16 mouse cellular contexts compared by ENCODE assay signal in the genomic region with DNA sequence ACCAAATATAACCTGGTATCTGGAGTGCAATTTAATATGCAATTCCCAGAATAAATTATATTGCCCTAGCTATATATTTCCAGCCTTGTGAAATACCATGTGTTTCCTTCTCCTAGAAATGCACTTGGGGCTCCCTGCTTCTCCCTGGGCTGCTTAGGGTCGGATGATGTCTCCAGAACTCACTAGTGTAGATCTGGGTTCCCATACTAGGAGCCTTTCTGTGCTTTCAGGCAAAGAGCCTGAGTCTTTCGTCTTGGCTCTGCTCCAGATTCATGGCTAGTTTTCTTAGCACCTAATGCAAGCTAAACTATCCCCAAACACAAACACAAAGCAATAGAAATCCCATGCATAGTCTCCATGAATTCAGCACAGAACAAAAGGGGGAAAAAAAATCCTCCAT.
DNase-seq lines count a peak whose midpoint lies in the region; ATAC-seq and TF ChIP-seq lines count a peak whose summit lies in the region.
"Had no signal": no experiment of that assay in that cellular context is flagged by ENCODE, and none has a peak within 500 bp of the region (broad histone marks: within the 10 kb centered on the region; RNA-seq: fewer than 3 reads in every experiment).

No protein-coding gene starts in this region.

- H3K4me2 ChIP-seq in embryonic facial prominence, embryonic 14.5 days (ENCODE audit: low read depth, low read length) = no peak overlapping the region
- no peak overlapping the region for H3K4me2 ChIP-seq in limb, embryonic 13.5 days (replicated peaks)
- H3K4me2 ChIP-seq in limb, embryonic 14.5 days (replicated peaks; ENCODE audit: low read depth, low read length, severe bottlenecking) = no peak overlapping the region
- H3K4me2 ChIP-seq: forebrain, embryonic 15.5 days; heart, embryonic 13.5 days had no signal

- 52% methylated on average over 2 of the region's 2 CpGs for WGBS in embryonic facial prominence, embryonic 14.5 days
- WGBS in embryonic facial prominence, embryonic 10.5 days = 68% methylated on average over 2 of the region's 2 CpGs
- WGBS in limb, embryonic 13.5 days = 30% methylated on average over 2 of the region's 2 CpGs
- WGBS in limb, embryonic 10.5 days = 38% methylated on average over 2 of the region's 2 CpGs
- WGBS in limb, embryonic 14.5 days = 24% methylated on average over 2 of the region's 2 CpGs

- H3K4me1 ChIP-seq in embryonic facial prominence, embryonic 14.5 days (ENCODE audit: control insufficient read depth, insufficient read depth, low read length) = 0 out of 2 replicates have a peak, but pooled peaks cover 7% of the 10 kb centered on the region
- peaks cover 17% of the 10 kb centered on the region for H3K4me1 ChIP-seq in embryonic facial prominence, embryonic 10.5 days
- peaks cover 22% of the 10 kb centered on the region for H3K4me1 ChIP-seq in limb, embryonic 13.5 days
- H3K4me1 ChIP-seq in limb, embryonic 10.5 days = peaks cover 9% of the 10 kb centered on the region
- H3K4me1 ChIP-seq in limb, embryonic 14.5 days (ENCODE audit: control insufficient read depth, insufficient read depth, low read length) = peaks cover 3% of the 10 kb centered on the region; the same call in 1 of the 2 replicates
- H3K4me1 ChIP-seq: forebrain, embryonic 15.5 days had no signal

- TF ChIP-seq POLR2A in limb, embryonic 14.5 days (IDR thresholded peaks at IDR 0.05; ENCODE audit: borderline replicate concordance, extremely low read depth, insufficient read depth, insufficient read length) = no peak

- H3K9me3 ChIP-seq in embryonic facial prominence, embryonic 14.5 days (ENCODE audit: control insufficient read depth, low read length) = no peaks in the 10 kb centered on the region
- H3K9me3 ChIP-seq in embryonic facial prominence, embryonic 10.5 days = no peaks in the 10 kb centered on the region
- no peaks in the 10 kb centered on the region for H3K9me3 ChIP-seq in limb, embryonic 13.5 days
- H3K9me3 ChIP-seq in limb, embryonic 10.5 days (replicated peaks) = no peaks in the 10 kb centered on the region
- no peaks in the 10 kb centered on the region for H3K9me3 ChIP-seq in limb, embryonic 14.5 days (ENCODE audit: control insufficient read depth, low read length)
- H3K9me3 ChIP-seq: forebrain, embryonic 15.5 days; heart, embryonic 13.5 days had no signal

- no peak overlapping the region for H3K4me3 ChIP-seq in embryonic facial prominence, embryonic 14.5 days (ENCODE audit: low read depth, low read length)
- H3K4me3 ChIP-seq in embryonic facial prominence, embryonic 10.5 days = no peak overlapping the region
- no peak overlapping the region for H3K4me3 ChIP-seq in limb, embryonic 13.5 days
- H3K4me3 ChIP-seq in limb, embryonic 10.5 days = no peak overlapping the region
- no peak overlapping the region for H3K4me3 ChIP-seq in limb, embryonic 14.5 days (replicated peaks; ENCODE audit: low read length)
- H3K4me3 ChIP-seq: forebrain, embryonic 15.5 days; heart, embryonic 13.5 days had no signal

- H3K27ac ChIP-seq in embryonic facial prominence, embryonic 14.5 days (replicated peaks; ENCODE audit: low read depth, low read length) = no peak overlapping the region
- no peak overlapping the region for H3K27ac ChIP-seq in embryonic facial prominence, embryonic 10.5 days (replicated peaks)
- H3K27ac ChIP-seq in limb, embryonic 13.5 days = no peak overlapping the region
- H3K27ac ChIP-seq in limb, embryonic 10.5 days = no peak overlapping the region
- H3K27ac ChIP-seq in limb, embryonic 14.5 days (replicated peaks; ENCODE audit: low read depth, low read length) = no peak overlapping the region
- H3K27ac ChIP-seq: forebrain, embryonic 15.5 days; heart, embryonic 13.5 days had no signal

- no peak overlapping the region for H3K9ac ChIP-seq in embryonic facial prominence, embryonic 14.5 days (ENCODE audit: low read depth, low read length)
- H3K9ac ChIP-seq in limb, embryonic 13.5 days = no peak overlapping the region
- H3K9ac ChIP-seq in limb, embryonic 14.5 days (ENCODE audit: low read depth, low read length, severe bottlenecking) = no peak overlapping the region
- H3K9ac ChIP-seq: forebrain, embryonic 15.5 days; heart, embryonic 13.5 days had no signal

- no peaks in the 10 kb centered on the region for H3K27me3 ChIP-seq in embryonic facial prominence, embryonic 14.5 days (replicated peaks; ENCODE audit: control insufficient read depth, insufficient read depth, low read length)
- H3K27me3 ChIP-seq in embryonic facial prominence, embryonic 10.5 days (replicated peaks; ENCODE audit: low read depth, poor library complexity, severe bottlenecking) = no peaks in the 10 kb centered on the region
- no peaks in the 10 kb centered on the region for H3K27me3 ChIP-seq in limb, embryonic 13.5 days
- H3K27me3 ChIP-seq in limb, embryonic 10.5 days (ENCODE audit: low read depth, poor library complexity, severe bottlenecking) = no peaks in the 10 kb centered on the region
- no peaks in the 10 kb centered on the region for H3K27me3 ChIP-seq in limb, embryonic 14.5 days (ENCODE audit: control insufficient read depth, insufficient read depth, low read length)
- H3K27me3 ChIP-seq: forebrain, embryonic 15.5 days; heart, embryonic 13.5 days had no signal

- ATAC-seq in embryonic facial prominence, embryonic 14.5 days (ENCODE audit: low read depth) = 0 out of 2 replicates have a peak, but pooled peaks have one; percentile 26
- peak; percentile 54; the same call in 1 of the 2 replicates for ATAC-seq in limb, embryonic 13.5 days (ENCODE audit: low FRiP score, low read depth)
- 0 out of 2 replicates have a peak, but pooled peaks have one; percentile 41 for ATAC-seq in limb, embryonic 14.5 days (ENCODE audit: low FRiP score, low read depth)
- ATAC-seq: forebrain, embryonic 15.5 days; hindbrain, embryonic 16.5 days had no signal

- peak; percentile 52 for DNase-seq in embryonic facial prominence, embryonic 14.5 days (ENCODE audit: low spot score)
- DNase-seq in embryonic facial prominence, embryonic 10.5 days (ENCODE audit: low spot score) = no peak
- no peak for DNase-seq in limb, embryonic 10.5 days (ENCODE audit: low spot score)
- DNase-seq in MN1 (ENCODE audit: low spot score) = peak; percentile 19
- peak; percentile 40 for DNase-seq in limb, embryonic 14.5 days (ENCODE audit: low spot score)
- no peak for DNase-seq in adrenal gland, postnatal 25 days
- DNase-seq: cerebellum, adult 11-12 months; cerebellum, adult 9-11 months; gastrocnemius, postnatal 36 days; heart, adult 11 months; heart, postnatal 36 days; kidney, adult 11 months had no signal

- no peaks in the 10 kb centered on the region for H3K36me3 ChIP-seq in embryonic facial prominence, embryonic 14.5 days (ENCODE audit: control insufficient read depth, insufficient read depth, low read length)
- H3K36me3 ChIP-seq in embryonic facial prominence, embryonic 10.5 days (replicated peaks) = no peaks in the 10 kb centered on the region
- H3K36me3 ChIP-seq in limb, embryonic 13.5 days = no peaks in the 10 kb centered on the region
- no peaks in the 10 kb centered on the region for H3K36me3 ChIP-seq in limb, embryonic 10.5 days
- no peaks in the 10 kb centered on the region for H3K36me3 ChIP-seq in limb, embryonic 14.5 days (ENCODE audit: control insufficient read depth, insufficient read depth, low read length)
- H3K36me3 ChIP-seq: forebrain, embryonic 15.5 days; heart, embryonic 13.5 days had no signal

Comparison
In these comparisons a context has a peak if more than half of its experiments do, and no peak if none do; other contexts are left out.
1. DNase-seq: peak in embryonic facial prominence, embryonic 14.5 days (single experiment), MN1 (single experiment) and limb, embryonic 14.5 days (single experiment); none in embryonic facial prominence, embryonic 10.5 days (single experiment), limb, embryonic 10.5 days (single experiment) and adrenal gland, postnatal 25 days (single experiment).
2. Peak in every context shown above with its lines, with median percentiles within 50 percentile points of each other: ATAC-seq.